ENCODE assay signal across 9 mouse cellular contexts in genomic region chr14:45423220-45423619, GRCm38 (mm10). TPM values are rescaled to one million over a fixed set of nuclear protein-coding genes. Genes with fewer than 3 reads are reported as not detected.
A peak's percentile ranks its signal among the peaks of the same experiment; 100 is the strongest.
DNase-seq lines count a peak whose midpoint lies in the region; ATAC-seq and TF ChIP-seq lines count a peak whose summit lies in the region.
"Had no signal": no experiment of that assay in that cellular context is flagged by ENCODE, and none has a peak within 500 bp of the region (broad histone marks: within the 10 kb centered on the region; RNA-seq: fewer than 3 reads in every experiment).

No protein-coding gene starts in this region.

- H3K4me3 ChIP-seq in heart, embryonic 12.5 days = no peak overlapping the region
- H3K4me3 ChIP-seq in embryonic facial prominence, embryonic 14.5 days (ENCODE audit: low read depth, low read length) = no peak overlapping the region
- no peak overlapping the region for H3K4me3 ChIP-seq in layer of hippocampus, adult 2 months
- H3K4me3 ChIP-seq: limb, embryonic 15.5 days had no signal

- no peak overlapping the region for H3K27ac ChIP-seq in heart, embryonic 12.5 days (ENCODE audit: poor library complexity, severe bottlenecking)
- no peak overlapping the region for H3K27ac ChIP-seq in embryonic facial prominence, embryonic 14.5 days (replicated peaks; ENCODE audit: low read depth, low read length)
- H3K27ac ChIP-seq in layer of hippocampus, adult 2 months = no peak overlapping the region
- H3K27ac ChIP-seq: limb, embryonic 15.5 days had no signal

- H3K27me3 ChIP-seq in heart, embryonic 12.5 days (replicated peaks) = no peaks in the 10 kb centered on the region
- no peaks in the 10 kb centered on the region for H3K27me3 ChIP-seq in embryonic facial prominence, embryonic 14.5 days (replicated peaks; ENCODE audit: control insufficient read depth, insufficient read depth, low read length)
- H3K27me3 ChIP-seq: limb, embryonic 15.5 days had no signal

- peak; percentile 93 for TF ChIP-seq CTCF in layer of hippocampus, adult 2 months (conservative IDR thresholded peaks at IDR 0.05)

- 5% methylated on average over 5 of the region's 5 CpGs for WGBS in heart, embryonic 12.5 days
- WGBS in embryonic facial prominence, embryonic 14.5 days = 3% methylated on average over 5 of the region's 5 CpGs

- peak; percentile 63 for DNase-seq in heart, adult 8-10 months (ENCODE audit: low spot score)
- DNase-seq in A20 (ENCODE audit: low read depth, low spot score) = peak; percentile 67
- DNase-seq in adrenal gland, postnatal 14 days = peak; percentile 33
- peak; percentile 87 for DNase-seq in embryonic facial prominence, embryonic 14.5 days (ENCODE audit: low spot score)
- DNase-seq in layer of hippocampus, adult 2 months (ENCODE audit: low spot score in 2 of 2) = peak; percentile 19 to 65
- DNase-seq in mesoderm, embryonic 11.5 days (ENCODE audit: low read depth, low spot score) = peak; percentile 82
- no peak for DNase-seq in spleen, adult 12 weeks (ENCODE audit: low spot score)

- no peaks in the 10 kb centered on the region for H3K36me3 ChIP-seq in heart, embryonic 12.5 days
- H3K36me3 ChIP-seq in embryonic facial prominence, embryonic 14.5 days (ENCODE audit: control insufficient read depth, insufficient read depth, low read length) = no peaks in the 10 kb centered on the region
- H3K36me3 ChIP-seq: limb, embryonic 15.5 days had no signal

- ATAC-seq in heart, embryonic 12.5 days (ENCODE audit: insufficient number of reproducible peaks, low FRiP score) = no peak
- ATAC-seq in embryonic facial prominence, embryonic 14.5 days (ENCODE audit: low read depth) = peak; percentile 60; the same call in 1 of the 2 replicates

- no peak overlapping the region for H3K4me2 ChIP-seq in heart, embryonic 12.5 days
- H3K4me2 ChIP-seq in embryonic facial prominence, embryonic 14.5 days (ENCODE audit: low read depth, low read length) = no peak overlapping the region
- H3K4me2 ChIP-seq: limb, embryonic 15.5 days had no signal

- H3K9me3 ChIP-seq in heart, embryonic 12.5 days (replicated peaks) = peaks cover 4% of the 10 kb centered on the region; the same call in 1 of the 2 replicates
- peaks cover 11% of the 10 kb centered on the region; the same call in 1 of the 2 replicates for H3K9me3 ChIP-seq in embryonic facial prominence, embryonic 14.5 days (ENCODE audit: control insufficient read depth, low read length)

- no peaks in the 10 kb centered on the region for H3K4me1 ChIP-seq in heart, embryonic 12.5 days (replicated peaks)
- no peaks in the 10 kb centered on the region for H3K4me1 ChIP-seq in embryonic facial prominence, embryonic 14.5 days (ENCODE audit: control insufficient read depth, insufficient read depth, low read length)
- H3K4me1 ChIP-seq: limb, embryonic 15.5 days had no signal

- no peak overlapping the region for H3K9ac ChIP-seq in heart, embryonic 12.5 days
- H3K9ac ChIP-seq in embryonic facial prominence, embryonic 14.5 days (ENCODE audit: low read depth, low read length) = no peak overlapping the region
- H3K9ac ChIP-seq: limb, embryonic 15.5 days had no signal

RNA-seq across cellular contexts. Expression of gene Gnpnat1, which starts 18.5 kb away (rescaled TPM):
- 10 to 100 TPM; 11.5 to 13.3 (median 12.3) TPM for total RNA-seq in heart, adult 8-10 months (2022)
- polyA plus RNA-seq in heart, embryonic 12.5 days (2016; fragmentation: Nextera tagmentation; extraction: Ambion mirVana) = 30.5 and 33.0 TPM in 2 replicates
- total RNA-seq in adrenal gland, postnatal 14 days (2021) = 36.1 and 36.8 TPM in 2 replicates
- polyA plus RNA-seq in embryonic facial prominence, embryonic 14.5 days (2014; fragmentation: Nextera tagmentation; extraction: Ambion mirVana) = 51.1 and 55.5 TPM in 2 replicates
- 10 to 100 TPM; 18.4 to 19.3 TPM for total RNA-seq in layer of hippocampus, adult 2 months (2021)
